Mouse (Mus musculus) heart, adult 18-20 months (tissue): ENCODE results near the gene Spryd3. TPM values are rescaled to one million over a fixed set of nuclear protein-coding genes. Genes with fewer than 3 reads are reported as not detected.

Experiments used
- DNase-seq, 2 experiments: peaks; one replicate each; pipeline ENCODE4 v3.0.0; 2021 to 2022; ENCODE audit warnings: mixed read lengths in 1 of 2
- total RNA-seq, 2 experiments: library from RNA; stranded (reverse); gene quantifications; 2 replicates each; pipeline ENCODE4 v1.2.3; 2021

Spryd3 gene
- total RNA-seq, 2 experiments from 2014 or later: 14.4 to 15.3 TPM

GRCm38 (mm10) chr15:102072963-102073558 is 63.0 kb downstream of the Spryd3 start:
- DNase-seq: no peak

DNA sequence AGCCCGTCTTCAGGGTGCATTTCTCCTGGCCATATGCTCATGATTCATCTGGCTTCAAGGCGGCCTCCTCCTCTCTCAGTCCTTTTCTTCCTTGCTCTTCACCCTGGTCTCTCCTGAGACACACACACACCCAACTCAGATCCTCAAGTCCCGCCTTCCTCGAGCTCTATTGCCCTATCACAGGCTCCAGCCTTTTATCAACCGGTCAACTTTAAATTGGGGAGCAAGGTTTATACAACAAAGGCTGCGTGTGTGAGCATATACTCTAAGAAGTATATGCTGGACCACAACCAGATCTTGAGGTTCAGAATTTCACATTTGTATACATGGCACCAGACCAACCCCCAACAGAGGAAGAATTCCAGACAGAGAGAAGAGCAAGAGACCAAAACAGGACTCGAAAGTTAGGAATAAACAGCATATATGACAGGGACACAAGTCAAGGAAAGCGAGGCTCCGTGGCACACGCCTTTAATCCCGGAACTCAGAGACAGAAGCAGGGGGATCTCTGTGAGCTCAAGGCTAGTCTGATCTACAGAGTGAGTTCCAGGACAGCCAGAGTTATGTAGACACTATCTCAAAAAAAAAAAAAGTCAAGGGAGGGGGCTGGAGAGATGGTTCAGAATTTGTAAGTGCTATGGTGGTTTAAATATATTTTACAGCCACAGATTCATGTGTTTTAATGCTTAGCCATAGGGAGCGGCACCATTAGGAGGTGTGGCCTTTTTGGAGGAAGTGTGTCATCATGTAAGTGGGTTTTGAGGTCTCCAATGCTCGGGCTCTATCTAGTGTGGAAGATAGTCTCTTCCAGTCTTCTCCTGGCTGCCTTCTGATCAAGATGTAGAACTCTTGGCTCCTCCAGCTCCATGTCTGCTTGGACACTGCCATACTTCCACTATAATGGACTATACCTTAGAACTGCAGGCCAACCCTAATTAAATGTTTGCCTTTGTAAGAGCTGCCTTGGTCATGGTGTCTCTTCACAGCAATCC is 65.3 kb downstream of the Spryd3 start:
- DNase-seq: no peak

Other genes starting within 250 kb of the Spryd3 start
- gene Krt76, start 243.3 kb downstream of the Spryd3 start, total RNA-seq: not detected
- under 1 TPM in 1 of 2 experiments, not detected in 1; 0.33 TPM for gene Krt4, start 211.5 kb downstream of the Spryd3 start, total RNA-seq
- not detected for gene Krt79, start 195.9 kb downstream of the Spryd3 start, total RNA-seq
- gene Krt78, start 181.9 kb downstream of the Spryd3 start, total RNA-seq: under 1 TPM in 1 of 2 experiments, not detected in 1; 0.07 TPM
- gene Krt8, start 131.8 kb downstream of the Spryd3 start, total RNA-seq: 1 to 10 TPM; 1.5 to 3.0 TPM
- gene Krt18, start 108.1 kb downstream of the Spryd3 start, total RNA-seq: 1 to 10 TPM; 2.8 to 3.7 TPM
- gene Eif4b, start 62.5 kb downstream of the Spryd3 start, total RNA-seq: 100 to 1,000 TPM; 151 to 167 TPM
- gene Tns2, start 35.8 kb downstream of the Spryd3 start, total RNA-seq: 100 to 1,000 TPM; 109 to 123 TPM
- 10 to 100 TPM; 23.3 to 39.7 TPM for gene Igfbp6, start 8.1 kb upstream of the Spryd3 start, total RNA-seq
- not detected for gene Soat2, start 14.3 kb upstream of the Spryd3 start, total RNA-seq
- 10 to 100 TPM; 30.6 to 31.5 TPM for gene Zfp740, start 67.0 kb upstream of the Spryd3 start, total RNA-seq
- gene Csad, start 68.5 kb upstream of the Spryd3 start, total RNA-seq: 10 to 100 TPM; 17.0 to 22.6 TPM
- 1 to 10 TPM; 2.9 to 9.9 TPM for gene Itgb7, start 95.7 kb upstream of the Spryd3 start, total RNA-seq
- 10 to 100 TPM; 13.5 to 16.7 TPM for gene Rarg, start 121.3 kb upstream of the Spryd3 start, total RNA-seq
- gene Gm9918, start 134.3 kb upstream of the Spryd3 start, total RNA-seq: not detected
- gene Mfsd5, start 143.2 kb upstream of the Spryd3 start, total RNA-seq: 10 to 100 TPM; 18.4 to 18.9 TPM
- gene Espl1, start 160.0 kb upstream of the Spryd3 start, total RNA-seq: under 1 TPM; 0.54 to 0.92 TPM
- gene Pfdn5, start 189.9 kb upstream of the Spryd3 start, total RNA-seq: 100 to 1,000 TPM; 340 to 348 TPM
- 10 to 100 TPM; 25.0 to 26.0 TPM for gene Myg1, start 195.5 kb upstream of the Spryd3 start, total RNA-seq
- gene Aaas, start 214.5 kb upstream of the Spryd3 start, total RNA-seq: 10 to 100 TPM in 1 of 2 experiments, 1 to 10 TPM in 1; 9.8 to 12.1 TPM
- not detected for gene Sp7, start 230.9 kb upstream of the Spryd3 start, total RNA-seq